Comparison of ENCODE assay signal across 27 mouse cellular contexts in the genomic region with DNA sequence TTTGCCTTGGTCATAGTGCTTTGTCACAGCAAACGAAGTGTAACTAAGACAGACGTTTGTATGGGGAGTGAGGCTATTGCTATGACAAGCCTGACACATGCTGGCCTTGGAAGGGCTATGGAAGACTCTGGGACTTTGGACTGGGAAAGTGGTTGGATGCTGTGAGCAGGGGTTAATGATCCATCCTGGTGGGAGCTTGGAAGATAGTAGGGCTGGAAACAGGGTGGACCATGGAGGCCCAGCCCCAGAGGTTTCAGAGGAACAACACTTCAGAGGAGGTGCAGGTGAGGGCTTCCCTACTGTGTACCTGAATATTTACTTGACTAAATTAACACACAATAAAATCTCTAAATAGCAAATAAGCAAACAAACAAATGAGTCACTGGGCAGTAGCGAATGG. TPM values are rescaled to one million over a fixed set of nuclear protein-coding genes. Genes with fewer than 3 reads are reported as not detected.
DNase-seq lines count a peak whose midpoint lies in the region.
"Had no signal": no experiment of that assay in that cellular context is flagged by ENCODE, and none has a peak within 500 bp of the region (broad histone marks: within the 10 kb centered on the region; RNA-seq: fewer than 3 reads in every experiment).

No protein-coding gene starts in this region.

- 78% methylated on average over 3 of the region's 3 CpGs for WGBS in heart, embryonic 10.5 days

- no peaks in the 10 kb centered on the region for H3K9me3 ChIP-seq in heart, embryonic 10.5 days
- H3K9me3 ChIP-seq: embryonic facial prominence, embryonic 13.5 days; embryonic facial prominence, embryonic 15.5 days; forebrain, embryonic 12.5 days had no signal

- H3K4me3 ChIP-seq in heart, embryonic 10.5 days: no peak overlapping the region
- H3K4me3 ChIP-seq: embryonic facial prominence, embryonic 13.5 days; embryonic facial prominence, embryonic 15.5 days; erythroblast, embryonic 14.5 days; forebrain, embryonic 10.5 days; forebrain, embryonic 12.5 days had no signal

- H3K27ac ChIP-seq in heart, embryonic 10.5 days: no peak overlapping the region
- H3K27ac ChIP-seq: embryonic facial prominence, embryonic 13.5 days; embryonic facial prominence, embryonic 15.5 days; forebrain, embryonic 10.5 days; forebrain, embryonic 12.5 days had no signal

- intact Hi-C loops in heart, postnatal 25 days (cut with DNase I): no loop called here

- no peaks in the 10 kb centered on the region for H3K27me3 ChIP-seq in heart, embryonic 10.5 days (ENCODE audit: insufficient read depth, poor library complexity, severe bottlenecking)
- H3K27me3 ChIP-seq: embryonic facial prominence, embryonic 13.5 days; embryonic facial prominence, embryonic 15.5 days; forebrain, embryonic 12.5 days had no signal

- no peaks in the 10 kb centered on the region for H3K4me1 ChIP-seq in heart, embryonic 10.5 days
- H3K4me1 ChIP-seq: embryonic facial prominence, embryonic 13.5 days; embryonic facial prominence, embryonic 15.5 days; forebrain, embryonic 10.5 days; forebrain, embryonic 12.5 days had no signal

- no peaks in the 10 kb centered on the region for H3K36me3 ChIP-seq in heart, embryonic 10.5 days
- H3K36me3 ChIP-seq: embryonic facial prominence, embryonic 13.5 days; embryonic facial prominence, embryonic 15.5 days; forebrain, embryonic 10.5 days; forebrain, embryonic 12.5 days had no signal

- peak; percentile 56 for DNase-seq in heart, embryonic 10.5 days (ENCODE audit: low spot score)
- DNase-seq in heart, postnatal 25 days (ENCODE audit: low spot score): no peak
- peak; percentile 34 for DNase-seq in kidney, adult 9 months
- DNase-seq in kidney, postnatal 25 days: no peak
- DNase-seq: adrenal gland, adult 2 months; adrenal gland, postnatal 10 days; adrenal gland, postnatal 25 days; cerebellum, adult 11 months; cerebellum, adult 18-20 months; cerebellum, adult 8-10 months; cerebellum, adult 9-11 months; cerebellum, postnatal 14 days; cerebellum, postnatal 36 days; embryo, embryonic 11 days had no signal

RNA-seq across cellular contexts. Expression of gene Tex36, which starts 56.3 kb away (rescaled TPM):
- not detected in 2 replicates for polyA plus RNA-seq in heart, embryonic 10.5 days (2016; fragmentation: Nextera tagmentation; extraction: Ambion mirVana)
- total RNA-seq in heart, postnatal 25 days (2021): not detected
- total RNA-seq: adrenal gland, adult 2 months; adrenal gland, postnatal 10 days; adrenal gland, postnatal 25 days; adrenal gland, postnatal 4 days; common myeloid progenitor, adult 5-6 weeks; ES-E14; MEL had no signal
- polyA plus RNA-seq: adrenal gland, adult 2 months; C2C12; embryonic facial prominence, embryonic 11.5 days; embryonic facial prominence, embryonic 13.5 days; embryonic facial prominence, embryonic 15.5 days; erythroblast, embryonic 14.5 days; forebrain, embryonic 10.5 days; forebrain, embryonic 12.5 days; forebrain, embryonic 14.5 days; forebrain, embryonic 16.5 days had no signal

Comparison
In these comparisons a context has a peak if more than half of its experiments do, and no peak if none do; other contexts are left out.
1. DNase-seq: peak in heart, embryonic 10.5 days (single experiment) and kidney, adult 9 months (single experiment); none in heart, postnatal 25 days (single experiment) and kidney, postnatal 25 days (0 of 2).